Mouse (Mus musculus): ENCODE results near the gene Atp2c1.

Gene Atp2c1

GRCm38 (mm10) chr9:105488363-105488762 lies 38.8 kb downstream of the Atp2c1 start:
- 23% methylated on average over 5 of the region's 5 CpGs for WGBS

GRCm38 (mm10) chr9:105484338-105485084 lies 42.6 kb downstream of the Atp2c1 start:
- 23% methylated on average over 5 of the region's 5 CpGs for WGBS

GRCm38 (mm10) chr9:105483880-105484279 lies 43.2 kb downstream of the Atp2c1 start:
- 44% methylated on average over 11 of the region's 11 CpGs for WGBS

- WGBS: 52% methylated on average over 4 of the region's 4 CpGs
These were observed 44.2 kb downstream of the Atp2c1 start for GRCm38 (mm10) chr9:105482715-105483510.

GRCm38 (mm10) chr9:105482070-105482469 lies 45.0 kb downstream of the Atp2c1 start:
- 44% methylated on average over 4 of the region's 4 CpGs for WGBS

- 37% methylated on average over 3 of the region's 3 CpGs for WGBS
These were observed 51.0 kb downstream of the Atp2c1 start for GRCm38 (mm10) chr9:105476134-105476533.

GRCm38 (mm10) chr9:105474910-105475309 lies 52.2 kb downstream of the Atp2c1 start:
- WGBS: 53% methylated on average over 3 of the region's 3 CpGs

- over 99% methylated on average over 3 of the region's 3 CpGs for WGBS
These were observed 59.3 kb downstream of the Atp2c1 start for GRCm38 (mm10) chr9:105467787-105468186.

GRCm38 (mm10) chr9:105461496-105461895 lies 65.6 kb downstream of the Atp2c1 start:
- 65% methylated on average over 7 of the region's 7 CpGs for WGBS

GRCm38 (mm10) chr9:105459032-105459431 lies 68.1 kb downstream of the Atp2c1 start:
- 50% methylated on average over 13 of the region's 13 CpGs for WGBS

GRCm38 (mm10) chr9:105408549-105408948 lies 118.6 kb downstream of the Atp2c1 start:
- WGBS: 82% methylated on average over 6 of the region's 6 CpGs

- WGBS: under 1% methylated on average over 44 of the region's 44 CpGs
These were observed 131.9 kb downstream of the Atp2c1 start, which contains the start of the genes Aste1 and Nek11 for GRCm38 (mm10) chr9:105395218-105395627. Gene Aste1, plus strand, starts transcription at chr9:105395392. Gene Nek11, minus strand, starts transcription at chr9:105395524.

- WGBS: 21% methylated on average over 11 of the region's 11 CpGs
These were observed 132.4 kb downstream of the Atp2c1 start for GRCm38 (mm10) chr9:105394720-105395119.

- 77% methylated on average over 4 of the region's 5 CpGs for WGBS
These were observed 136.5 kb downstream of the Atp2c1 start for GRCm38 (mm10) chr9:105390616-105391015.

- WGBS: 4% methylated on average over 4 of the region's 4 CpGs
These were observed 137.8 kb downstream of the Atp2c1 start for GRCm38 (mm10) chr9:105389289-105389688.

- WGBS: 81% methylated on average over 5 of the region's 5 CpGs
These were observed 139.7 kb downstream of the Atp2c1 start for GRCm38 (mm10) chr9:105387403-105387802.

GRCm38 (mm10) chr9:105379533-105380145 lies 147.5 kb downstream of the Atp2c1 start:
- WGBS: 71% methylated on average over 8 of the region's 8 CpGs

GRCm38 (mm10) chr9:105377622-105378021 lies 149.5 kb downstream of the Atp2c1 start:
- WGBS: 37% methylated on average over 3 of the region's 3 CpGs

GRCm38 (mm10) chr9:105376954-105377530 lies 150.1 kb downstream of the Atp2c1 start:
- WGBS: 64% methylated on average over 7 of the region's 7 CpGs

- WGBS: 63% methylated on average over 7 of the region's 7 CpGs
These were observed 150.7 kb downstream of the Atp2c1 start for GRCm38 (mm10) chr9:105376411-105376810.

- WGBS: 63% methylated on average over 5 of the region's 5 CpGs
These were observed 152.8 kb downstream of the Atp2c1 start for GRCm38 (mm10) chr9:105374361-105374760.

- 61% methylated on average over 3 of the region's 3 CpGs for WGBS
These were observed 158.5 kb downstream of the Atp2c1 start for GRCm38 (mm10) chr9:105368605-105369004.
